Mouse (Mus musculus): ENCODE measurements around the gene A530016L24Rik. TPM values are rescaled to one million over a fixed set of nuclear protein-coding genes. Genes with fewer than 3 reads are reported as not detected.

Gene A530016L24Rik
- 2.0 TPM for polyA plus RNA-seq (2014; fragmentation: Illumina TruSeq; extraction: RNeasy Lipid Tissue Mini Kit (QIAGEN cat#74804); ENCODE audit: low read depth, low replicate concordance)

DNA sequence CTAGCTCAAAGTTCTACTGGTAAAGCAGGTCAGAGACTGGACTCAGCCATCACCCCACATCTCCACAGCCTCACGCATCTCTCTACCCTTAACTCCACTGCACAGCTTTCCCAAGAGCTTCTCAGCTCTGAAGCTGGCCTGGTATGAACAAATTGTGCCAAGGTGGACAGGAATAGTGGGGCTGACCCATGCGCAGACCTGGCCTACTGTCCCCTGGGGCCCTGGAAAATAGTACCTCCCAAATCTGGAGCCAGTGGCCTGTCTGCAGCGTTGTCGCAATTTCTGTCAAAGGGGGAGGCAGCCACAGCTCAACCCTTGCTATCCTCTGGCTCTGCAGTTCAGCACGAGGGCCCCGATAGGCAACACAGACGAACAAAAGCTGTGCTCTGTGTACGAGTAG, at the start of gene A530016L24Rik:
Gene A530016L24Rik, plus strand, starts transcription at position 315 of the 400 bp plus-strand sequence.

GRCm38 (mm10) chr12:112516697-112517337, 27.6 kb downstream of the A530016L24Rik start, which contains the start of gene Tmem179:
Gene Tmem179, minus strand, starts transcription at chr12:112516747.

Other genes with a start within 250 kb of the A530016L24Rik start
- not detected for gene Tmem179, start 27.3 kb downstream of the A530016L24Rik start, polyA plus RNA-seq (2014; fragmentation: Illumina TruSeq; extraction: RNeasy Lipid Tissue Mini Kit (QIAGEN cat#74804); ENCODE audit: low read depth, low replicate concordance)
- 1.5 TPM for gene Inf2, start 99.3 kb downstream of the A530016L24Rik start, polyA plus RNA-seq (2014; fragmentation: Illumina TruSeq; extraction: RNeasy Lipid Tissue Mini Kit (QIAGEN cat#74804); ENCODE audit: low read depth, low replicate concordance)
- 2.8 TPM for gene Adssl1, start 130.6 kb downstream of the A530016L24Rik start, polyA plus RNA-seq (2014; fragmentation: Illumina TruSeq; extraction: RNeasy Lipid Tissue Mini Kit (QIAGEN cat#74804); ENCODE audit: low read depth, low replicate concordance)
- 2.4 TPM for gene Siva1, start 155.2 kb downstream of the A530016L24Rik start, polyA plus RNA-seq (2014; fragmentation: Illumina TruSeq; extraction: RNeasy Lipid Tissue Mini Kit (QIAGEN cat#74804); ENCODE audit: low read depth, low replicate concordance)
- gene Akt1, start 185.4 kb downstream of the A530016L24Rik start, polyA plus RNA-seq (2014; fragmentation: Illumina TruSeq; extraction: RNeasy Lipid Tissue Mini Kit (QIAGEN cat#74804); ENCODE audit: low read depth, low replicate concordance): 11.5 TPM
- gene Zbtb42, start 189.4 kb downstream of the A530016L24Rik start, polyA plus RNA-seq (2014; fragmentation: Illumina TruSeq; extraction: RNeasy Lipid Tissue Mini Kit (QIAGEN cat#74804); ENCODE audit: low read depth, low replicate concordance): 0.58 TPM
- 12.4 TPM for gene Cep170b, start 231.0 kb downstream of the A530016L24Rik start, polyA plus RNA-seq (2014; fragmentation: Illumina TruSeq; extraction: RNeasy Lipid Tissue Mini Kit (QIAGEN cat#74804); ENCODE audit: low read depth, low replicate concordance)

All from adrenal gland, adult 10 weeks (tissue).